Mouse (Mus musculus) forebrain, embryonic 10.5 days (tissue): Measurements from ENCODE around the gene Trappc4. TPM values are rescaled to one million over a fixed set of nuclear protein-coding genes. Genes with fewer than 3 reads are reported as not detected.
"Not testable (repeated sequence)": the region's sequence is repeated elsewhere in the genome, so short reads cannot be mapped to it uniquely, and the experiment has no call there.

Experiments used
- DNase-seq: peaks from one replicate; pipeline ENCODE4 v3.0.0-alpha.2; 2017; ENCODE audit warnings: low spot score; ENCODE audit errors: extremely low spot score
- H3K27ac ChIP-seq: fragments of 300-500 bp; sonication (generic); 2 replicates; pipeline ENCODE4 v1.5.1; 2016; ENCODE audit warnings: mild to moderate bottlenecking
- H3K27me3 ChIP-seq: fragments of 300-500 bp; sonication (generic); 2 replicates; pipeline ENCODE4 v1.6.1; 2016; ENCODE audit warnings: mild to moderate bottlenecking; ENCODE audit not compliant: poor library complexity, severe bottlenecking
- H3K36me3 ChIP-seq: fragments of 300-500 bp; sonication (generic); replicated peaks from 2 replicates; pipeline ENCODE4 v1.6.1; 2016; ENCODE audit warnings: mild to moderate bottlenecking, moderate library complexity
- H3K4me1 ChIP-seq: fragments of 300-500 bp; sonication (generic); 2 replicates; pipeline ENCODE4 v1.6.1; 2016
- H3K4me3 ChIP-seq: fragments of 300-500 bp; sonication (generic); 2 replicates; pipeline ENCODE4 v1.5.1; 2016; ENCODE audit warnings: mild to moderate bottlenecking, moderate library complexity
- H3K9me3 ChIP-seq: fragments of 300-500 bp; sonication (generic); 2 replicates; pipeline ENCODE4 v1.6.1; 2016; ENCODE audit warnings: mild to moderate bottlenecking, moderate library complexity
- WGBS: fragments of 180-500 bp; shearing (Covaris S2); methylation state at CpG from one replicate; pipeline ENCODE4 v1.1.7; 2016; 5-methylcytosine and 5-hydroxymethylcytosine counted together
- polyA plus RNA-seq: library from polyadenylated mRNA; unstranded; fragments of >200 nt; fragmentation: Nextera tagmentation; extraction: Ambion mirVana; gene quantifications from 2 replicates; pipeline ENCODE4 v1.2.1, GENCODE M21; 2016

Gene Trappc4
- polyA plus RNA-seq, 1 experiment from 2014 or later = 189 TPM

DNA sequence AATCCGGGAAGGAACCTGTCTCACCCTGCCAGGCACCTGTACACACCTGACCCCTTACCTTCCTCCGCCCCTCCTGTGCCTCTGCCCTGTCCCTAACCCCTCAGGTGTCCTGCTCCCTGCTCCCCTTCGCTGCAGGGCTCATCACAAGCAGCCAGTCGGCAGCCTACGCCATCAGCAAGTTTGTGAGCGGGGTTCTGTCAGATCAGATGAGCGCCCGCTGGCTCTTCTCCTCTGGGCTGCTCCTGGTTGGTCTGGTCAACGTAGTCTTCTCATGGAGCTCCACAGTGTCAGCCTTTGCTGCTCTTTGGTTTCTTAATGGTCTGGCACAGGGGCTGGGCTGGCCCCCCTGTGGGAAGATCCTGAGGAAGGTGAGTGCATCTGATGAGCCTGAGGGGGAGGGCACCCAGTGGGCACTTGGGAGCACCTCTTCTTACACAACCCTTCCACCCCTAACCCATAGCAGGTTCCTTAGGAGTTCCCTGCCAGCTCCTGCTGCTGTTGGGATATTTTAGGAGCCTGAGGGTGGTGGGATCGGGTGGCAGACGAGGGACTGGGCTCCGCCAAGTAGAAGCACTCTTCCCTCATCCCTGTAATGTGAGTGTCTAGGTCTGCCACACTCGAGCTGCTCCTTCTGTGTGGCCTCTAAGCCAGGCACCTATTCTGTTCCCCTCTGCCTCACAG is 8.1 kb downstream of the Trappc4 start:
- no peaks in the 10 kb centered on the region for H3K27me3 ChIP-seq
- no peak overlapping the region for H3K27ac ChIP-seq
- peak overlapping the region; percentile 10; the same call in 1 of the 2 replicates for H3K4me3 ChIP-seq
- H3K36me3 ChIP-seq = peaks cover 57% of the 10 kb centered on the region
- H3K4me1 ChIP-seq = peaks cover 37% of the 10 kb centered on the region
- no peaks in the 10 kb centered on the region for H3K9me3 ChIP-seq
- WGBS = 84% methylated on average over 13 of the region's 13 CpGs
- no peak for DNase-seq

GRCm38 (mm10) chr9:44398551-44398950 is 8.8 kb downstream of the Trappc4 start:
- Histone ChIP-seq H3K27ac (peak overlapping the region; percentile 91; the same call in 1 of the 2 replicates), H3K36me3 (peaks cover 50% of the 10 kb centered on the region), H3K4me1 (peaks cover 37% of the 10 kb centered on the region), H3K9me3 (no peaks in the 10 kb centered on the region), H3K27me3 (no peaks in the 10 kb centered on the region), H3K4me3 (peak overlapping the region; percentile 84; the same call in 1 of the 2 replicates)
- WGBS = 83% methylated on average over 9 of the region's 9 CpGs
- no peak for DNase-seq

DNA sequence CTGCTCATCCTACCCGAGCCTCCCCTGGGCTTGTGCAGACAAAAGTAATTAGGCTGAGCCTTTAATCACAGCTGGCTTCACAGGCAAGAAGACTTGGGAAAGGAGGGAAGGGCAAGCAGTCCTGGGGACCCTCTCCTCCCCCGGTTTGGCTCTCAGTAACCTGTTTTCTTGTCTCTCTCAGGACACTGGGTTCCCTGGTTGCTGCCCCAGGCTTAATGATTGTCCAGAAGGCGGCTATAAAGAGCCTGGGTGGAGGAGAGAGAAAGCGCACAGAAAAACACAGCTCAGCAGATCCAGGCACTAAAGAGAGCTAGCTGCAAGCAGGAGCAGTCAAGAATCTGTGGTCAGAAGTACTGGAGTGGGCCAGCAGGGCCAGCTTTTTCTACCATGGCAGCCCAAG is 9.3 kb downstream of the Trappc4 start:
- WGBS = 18% methylated on average over 4 of the region's 4 CpGs
- H3K9me3 ChIP-seq = no peaks in the 10 kb centered on the region
- peaks cover 47% of the 10 kb centered on the region for H3K36me3 ChIP-seq
- H3K4me3 ChIP-seq = peak overlapping the region; percentile 84
- H3K4me1 ChIP-seq = peaks cover 37% of the 10 kb centered on the region
- H3K27me3 ChIP-seq = no peaks in the 10 kb centered on the region
- DNase-seq = no peak
- H3K27ac ChIP-seq = peak overlapping the region; percentile 91

GRCm38 (mm10) chr9:44396684-44397411 is 10.6 kb downstream of the Trappc4 start, which contains the start of gene Slc37a4:
Slc37a4 (plus strand) TSS chr9:44396852.
- H3K9me3 ChIP-seq = no peaks in the 10 kb centered on the region
- DNase-seq = peak; percentile 91
- no peaks in the 10 kb centered on the region for H3K27me3 ChIP-seq
- H3K27ac ChIP-seq = peak within 1 kb of the TSS; percentile 91
- H3K4me3 ChIP-seq = peak within 1 kb of the TSS; percentile 84
- WGBS = under 1% methylated on average over 43 of the region's 43 CpGs
- peaks cover 47% of the 10 kb centered on the region for H3K36me3 ChIP-seq
- peaks cover 37% of the 10 kb centered on the region for H3K4me1 ChIP-seq

DNA sequence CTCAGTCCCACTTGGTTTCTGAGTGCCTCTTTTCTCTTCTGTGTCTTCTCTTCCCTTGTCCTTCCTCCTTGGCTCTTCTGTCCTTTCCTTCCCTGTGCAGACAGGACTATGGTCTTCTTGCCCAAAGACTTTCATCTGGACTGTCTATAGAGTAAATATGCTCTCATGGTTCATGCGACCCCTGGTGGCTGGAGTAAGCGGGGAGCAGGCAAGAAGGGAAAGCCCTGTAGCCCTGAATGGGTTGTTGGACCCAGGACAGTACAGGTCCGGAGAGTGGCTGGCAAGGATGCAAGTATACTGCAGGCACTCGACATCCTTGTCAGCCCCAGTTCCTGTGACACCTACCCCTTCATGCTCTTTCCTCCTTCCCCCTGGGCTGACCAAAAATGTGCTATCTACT is 15.9 kb downstream of the Trappc4 start:
- Histone ChIP-seq H3K27ac (no peak overlapping the region), H3K27me3 (no peaks in the 10 kb centered on the region), H3K36me3 (peaks cover 68% of the 10 kb centered on the region), H3K4me3 (no peak overlapping the region), H3K9me3 (no peaks in the 10 kb centered on the region), H3K4me1 (peaks cover 5% of the 10 kb centered on the region)
- WGBS = 47% methylated on average over 4 of the region's 4 CpGs
- DNase-seq = peak; percentile 56

GRCm38 (mm10) chr9:44389273-44389672 is 18.1 kb downstream of the Trappc4 start:
- Histone ChIP-seq H3K4me1 (no peaks in the 10 kb centered on the region), H3K9me3 (no peaks in the 10 kb centered on the region), H3K27me3 (no peaks in the 10 kb centered on the region), H3K27ac (no peak overlapping the region), H3K4me3 (no peak overlapping the region), H3K36me3 (peaks cover 90% of the 10 kb centered on the region)
- no peak for DNase-seq
- 66% methylated on average over 8 of the region's 8 CpGs for WGBS

DNA sequence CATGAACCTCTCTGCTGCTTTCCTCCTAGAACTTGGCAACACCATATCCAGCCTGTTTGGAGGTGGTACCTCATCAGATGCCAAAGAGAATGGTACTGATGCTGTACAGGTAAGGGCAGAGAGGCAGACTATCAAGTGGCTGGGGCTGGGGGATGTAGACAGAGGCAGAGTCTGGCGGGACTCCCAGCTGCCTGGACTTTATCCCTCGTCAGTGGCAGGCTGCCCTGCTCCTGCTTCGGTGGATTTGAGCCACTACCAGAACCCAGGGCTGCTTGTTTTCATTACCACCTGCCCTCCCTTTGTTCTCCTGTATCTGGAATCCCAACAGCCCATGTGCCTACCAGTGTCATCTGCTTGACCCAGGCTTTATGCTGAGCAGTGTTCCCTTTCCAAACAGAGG is 20.2 kb downstream of the Trappc4 start:
- peaks cover 100% of the 10 kb centered on the region for H3K36me3 ChIP-seq
- H3K27me3 ChIP-seq = no peaks in the 10 kb centered on the region
- H3K9me3 ChIP-seq = no peaks in the 10 kb centered on the region
- WGBS = 89% methylated on average over 3 of the region's 3 CpGs
- no peaks in the 10 kb centered on the region for H3K4me1 ChIP-seq
- DNase-seq = no peak
- no peak overlapping the region for H3K27ac ChIP-seq
- no peak overlapping the region for H3K4me3 ChIP-seq

- WGBS = 93% methylated on average over 13 of the region's 13 CpGs
- H3K4me3 ChIP-seq = no peak overlapping the region
- no peak overlapping the region for H3K27ac ChIP-seq
- H3K4me1 ChIP-seq = peaks cover 19% of the 10 kb centered on the region
- H3K27me3 ChIP-seq = no peaks in the 10 kb centered on the region
- H3K36me3 ChIP-seq = peaks cover 93% of the 10 kb centered on the region
- no peaks in the 10 kb centered on the region for H3K9me3 ChIP-seq
- no peak for DNase-seq
Measured at GRCm38 (mm10) chr9:44384596-44384995, 22.8 kb downstream of the Trappc4 start.

DNA sequence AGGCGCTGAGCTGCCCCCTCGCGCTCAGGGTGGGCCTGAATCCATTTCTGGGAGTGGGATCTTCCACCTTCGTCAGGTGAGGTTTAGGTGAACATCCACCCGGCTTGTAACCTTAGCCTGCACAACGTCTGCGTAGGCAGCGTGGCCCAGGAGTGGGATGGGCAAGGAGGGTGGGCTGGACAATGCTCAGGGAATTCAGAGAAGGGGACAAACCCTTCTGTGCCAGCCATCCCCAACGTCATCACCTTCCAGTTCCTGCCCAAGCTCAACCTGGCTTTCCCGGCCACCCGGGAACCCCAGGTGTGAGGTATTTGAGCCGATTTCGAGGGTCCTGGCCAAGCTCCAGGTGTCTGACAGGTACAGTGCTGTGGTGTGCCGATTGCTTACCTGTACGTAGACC is 27.5 kb downstream of the Trappc4 start:
- DNase-seq = no peak
- WGBS = 11% methylated on average over 15 of the region's 15 CpGs
- no peaks in the 10 kb centered on the region for H3K27me3 ChIP-seq
- peaks cover 46% of the 10 kb centered on the region for H3K36me3 ChIP-seq
- peaks cover 30% of the 10 kb centered on the region for H3K4me1 ChIP-seq
- H3K27ac ChIP-seq = peak overlapping the region; percentile 90
- H3K4me3 ChIP-seq = peak overlapping the region; percentile 76
- H3K9me3 ChIP-seq = no peaks in the 10 kb centered on the region

- Histone ChIP-seq H3K9me3 (no peaks in the 10 kb centered on the region), H3K4me1 (peaks cover 30% of the 10 kb centered on the region), H3K4me3 (peak within 1 kb of the TSS; percentile 76), H3K36me3 (peaks cover 39% of the 10 kb centered on the region), H3K27me3 (no peaks in the 10 kb centered on the region), H3K27ac (peak within 1 kb of the TSS; percentile 90)
- WGBS = under 1% methylated on average over 83 of the region's 83 CpGs
- DNase-seq = peak; percentile 99
Measured at GRCm38 (mm10) chr9:44379054-44379834, 28.2 kb downstream of the Trappc4 start, which contains the start of gene Hyou1. Hyou1 (plus strand) TSS chr9:44379490.

- Histone ChIP-seq H3K27ac (peak overlapping the region; percentile 90), H3K36me3 (peaks cover 29% of the 10 kb centered on the region), H3K4me3 (peak overlapping the region; percentile 76), H3K4me1 (peaks cover 30% of the 10 kb centered on the region), H3K9me3 (no peaks in the 10 kb centered on the region), H3K27me3 (no peaks in the 10 kb centered on the region)
- WGBS = 91% methylated on average over 5 of the region's 5 CpGs
- no peak for DNase-seq
Measured at GRCm38 (mm10) chr9:44378153-44378730, 29.2 kb downstream of the Trappc4 start.

- Histone ChIP-seq H3K4me1 (peaks cover 30% of the 10 kb centered on the region), H3K36me3 (peaks cover 20% of the 10 kb centered on the region)
- not testable (repeated sequence) for H3K27me3 ChIP-seq, H3K27ac ChIP-seq, DNase-seq, H3K9me3 ChIP-seq, H3K4me3 ChIP-seq
- 86% methylated on average over 2 of the region's 2 CpGs for WGBS
Measured at GRCm38 (mm10) chr9:44377335-44377734, 30.1 kb downstream of the Trappc4 start.
